Mouse (Mus musculus): ENCODE results near the gene Usp12.

DNA sequence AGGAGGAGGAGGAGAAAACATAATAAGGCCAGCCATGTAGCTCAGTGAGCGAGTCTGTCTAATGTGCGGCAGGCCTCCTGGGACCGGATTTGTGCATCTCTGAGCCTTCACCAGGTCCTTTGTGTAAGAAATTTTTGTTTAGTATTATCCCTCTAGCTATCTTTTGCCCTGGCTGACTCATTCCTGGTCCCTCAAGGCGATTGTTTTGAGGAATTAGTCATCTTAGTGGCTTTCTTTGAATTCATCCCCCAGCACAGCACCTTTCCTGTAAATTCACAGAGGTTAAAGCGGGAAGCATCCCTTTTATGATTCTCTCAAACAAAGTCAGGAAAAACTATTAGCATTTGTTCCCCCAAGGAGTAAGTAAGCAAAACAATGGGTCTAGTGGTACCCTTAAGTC, 18.1 kb upstream of the Usp12 start:
- TF ChIP-seq POLR2A (IDR thresholded peaks at IDR 0.05; ENCODE audit: insufficient read depth, low read depth, low read length), result no peak
- no peak for TF ChIP-seq CTCF (IDR thresholded peaks at IDR 0.05)
- TF ChIP-seq EP300 (IDR thresholded peaks at IDR 0.05; ENCODE audit: insufficient read depth, low read depth, low read length), result no peak
